Mouse (Mus musculus): ENCODE results near the gene Kcnj9.

- TF ChIP-seq CTCF (IDR thresholded peaks at IDR 0.05; ENCODE audit: low read depth, low read length) (no peak), POLR2AphosphoS5 (IDR thresholded peaks at IDR 0.05; ENCODE audit: insufficient replicate concordance, low read depth, low read length) (no peak), GATA1 (IDR thresholded peaks at IDR 0.05; ENCODE audit: borderline replicate concordance, low read length) (no peak), GATA2 (IDR thresholded peaks at IDR 0.05; ENCODE audit: borderline replicate concordance, low read depth, low read length) (no peak), TAL1 (conservative IDR thresholded peaks at IDR 0.05; ENCODE audit: low read depth, low read length) (no peak)
These were observed 27.9 kb downstream of the Kcnj9 start for GRCm38 (mm10) chr1:172301180-172301579.

Data from G1E (cell line).